Mouse (Mus musculus): ENCODE measurements around the gene 1520401A03Rik.
A peak's percentile ranks its signal among the peaks of the same experiment; 100 is the strongest.

The 1520401A03Rik gene

GRCm38 (mm10) chr17:23700079-23700478 lies 22.5 kb downstream of the 1520401A03Rik start:
- peak; percentile 81 for DNase-seq (ENCODE audit: low spot score)

DNA sequence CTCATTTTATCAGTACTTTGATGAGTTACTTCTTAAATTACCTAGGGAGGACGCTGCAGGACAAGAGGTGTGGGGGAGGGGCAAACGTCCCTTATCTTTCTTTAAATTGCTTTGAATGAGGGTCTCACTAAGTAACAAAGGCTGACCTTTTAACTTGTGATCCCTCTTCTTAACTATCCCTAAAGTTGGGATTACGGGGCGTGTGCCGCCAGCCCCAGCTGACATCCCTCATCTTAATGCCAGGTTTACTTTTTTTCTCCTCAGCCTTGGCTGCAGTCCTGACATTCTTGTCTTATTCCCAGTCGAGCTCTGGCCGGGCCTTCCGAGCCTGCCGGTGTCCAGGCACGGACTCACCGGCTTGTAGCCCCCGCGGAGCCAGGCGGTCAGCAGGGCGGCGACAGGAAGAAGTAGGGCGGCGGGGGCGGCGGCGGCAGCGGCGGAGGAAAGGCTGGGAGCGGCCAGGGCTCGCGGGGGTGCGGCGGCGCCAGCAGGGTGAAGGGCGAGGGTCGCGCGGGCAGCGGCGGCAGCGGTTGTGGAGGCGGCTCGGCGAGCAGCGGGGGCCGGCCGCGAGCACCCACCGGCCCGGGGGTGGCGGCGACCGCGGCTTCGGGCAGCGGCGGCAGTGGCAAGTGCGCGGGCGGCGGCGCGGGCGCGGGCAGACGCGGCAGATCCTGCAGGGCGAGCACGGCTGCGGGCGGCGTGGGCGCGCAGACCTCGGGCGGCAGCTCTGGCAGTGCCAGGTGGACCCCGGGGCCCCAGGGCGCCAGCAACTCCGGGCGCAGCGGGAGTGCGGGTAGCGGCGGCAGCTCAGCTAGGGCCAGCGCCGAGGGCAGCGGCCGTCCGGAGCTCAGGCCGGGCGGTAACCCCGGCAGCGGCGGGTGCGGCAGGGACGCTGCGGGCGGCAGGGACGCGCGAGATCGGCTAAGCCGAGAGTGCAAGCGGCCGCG lies 23.2 kb downstream of the 1520401A03Rik start:
- peak; percentile 32 for DNase-seq (ENCODE audit: low spot score)

DNA sequence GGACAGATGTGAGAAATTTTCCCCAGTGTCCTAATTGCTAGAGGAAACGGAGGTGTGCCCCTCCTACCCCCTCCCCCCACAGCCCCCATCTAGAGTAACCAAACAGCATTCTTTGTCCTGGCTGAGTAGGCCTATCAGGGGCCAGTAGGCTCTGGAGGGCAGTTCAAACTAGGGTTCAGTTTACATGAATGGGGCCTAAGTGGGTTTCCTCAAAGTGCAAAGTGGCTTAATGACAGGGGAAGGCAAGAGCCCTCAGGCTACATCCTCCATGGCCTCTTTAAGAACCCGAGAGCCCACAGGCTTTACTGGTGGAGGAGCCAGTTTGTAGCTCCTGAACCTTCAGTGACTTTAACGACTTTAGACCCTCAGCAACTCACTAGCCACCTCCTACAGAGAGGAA lies 26.8 kb downstream of the 1520401A03Rik start:
- DNase-seq (ENCODE audit: low spot score): no peak

DNA sequence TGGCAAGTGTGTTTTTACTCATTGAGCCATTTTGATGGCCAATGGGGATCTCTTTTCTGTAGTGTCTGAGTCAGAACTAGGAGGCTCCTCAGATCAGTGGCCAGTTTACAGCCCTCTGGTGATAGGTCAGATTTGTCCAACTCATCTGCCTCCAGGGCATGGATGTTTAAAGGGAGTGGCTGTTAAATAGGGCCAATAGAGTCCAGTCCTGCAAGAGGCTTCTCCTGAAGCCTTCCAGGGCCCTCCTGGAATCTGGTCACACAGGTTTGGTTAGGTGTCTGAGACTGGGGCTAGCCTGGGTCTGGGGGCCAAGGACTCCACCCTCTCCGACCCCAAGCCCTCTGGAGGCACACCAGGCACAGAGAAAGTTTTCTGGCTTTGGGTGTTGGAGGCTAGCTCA lies 28.1 kb downstream of the 1520401A03Rik start:
- DNase-seq (ENCODE audit: low spot score): no peak

DNA sequence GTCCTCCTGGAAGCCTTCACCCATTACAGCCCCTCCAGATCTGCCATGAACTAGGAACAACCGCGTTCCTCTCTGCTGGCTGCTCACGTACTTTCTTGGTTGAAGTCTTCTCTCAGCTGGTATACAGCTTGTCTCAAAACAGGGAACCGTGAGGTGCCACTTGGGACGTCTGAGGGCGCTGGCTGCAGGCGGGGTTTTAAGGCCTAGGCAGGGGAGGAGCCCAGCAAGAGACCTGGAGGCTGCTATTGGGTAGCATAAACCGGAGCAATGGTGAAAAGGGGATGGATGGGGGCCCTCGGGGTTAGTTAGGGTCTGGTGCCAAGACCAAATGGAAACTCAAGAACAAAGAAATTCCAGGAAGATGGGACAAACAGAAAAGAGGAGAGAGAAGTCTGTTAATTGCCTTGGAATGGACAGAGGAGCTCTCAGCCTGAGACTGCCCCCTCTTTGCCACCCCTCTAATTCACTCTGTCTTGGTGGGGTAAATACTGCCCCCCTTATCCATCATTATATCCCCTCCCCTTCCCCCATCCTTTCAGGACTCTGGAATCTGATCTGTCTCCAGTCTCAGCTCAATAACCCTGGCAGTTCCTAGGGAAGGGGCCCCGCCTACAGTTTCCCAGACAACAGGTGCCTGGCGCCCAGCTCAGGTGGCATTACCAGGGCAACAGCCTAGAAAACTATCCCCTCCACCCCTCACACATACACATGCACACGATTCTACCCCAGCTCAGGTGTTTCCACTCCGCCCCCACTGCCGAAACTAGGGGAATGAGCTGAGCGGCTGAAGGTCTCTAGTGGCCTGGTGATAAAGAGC lies 38.5 kb downstream of the 1520401A03Rik start, which contains the start of gene Cldn9:
Gene Cldn9 (minus strand): TSS at position 171 of the 817 bp plus-strand sequence.
- no peak for DNase-seq (ENCODE audit: low spot score)

GRCm38 (mm10) chr17:23683226-23683625 lies 39.4 kb downstream of the 1520401A03Rik start:
- no peak for DNase-seq (ENCODE audit: low spot score)

GRCm38 (mm10) chr17:23682530-23682929 lies 40.1 kb downstream of the 1520401A03Rik start:
- DNase-seq (ENCODE audit: low spot score): peak; percentile 50

GRCm38 (mm10) chr17:23682092-23682491 lies 40.5 kb downstream of the 1520401A03Rik start:
- DNase-seq (ENCODE audit: low spot score): peak; percentile 81

DNA sequence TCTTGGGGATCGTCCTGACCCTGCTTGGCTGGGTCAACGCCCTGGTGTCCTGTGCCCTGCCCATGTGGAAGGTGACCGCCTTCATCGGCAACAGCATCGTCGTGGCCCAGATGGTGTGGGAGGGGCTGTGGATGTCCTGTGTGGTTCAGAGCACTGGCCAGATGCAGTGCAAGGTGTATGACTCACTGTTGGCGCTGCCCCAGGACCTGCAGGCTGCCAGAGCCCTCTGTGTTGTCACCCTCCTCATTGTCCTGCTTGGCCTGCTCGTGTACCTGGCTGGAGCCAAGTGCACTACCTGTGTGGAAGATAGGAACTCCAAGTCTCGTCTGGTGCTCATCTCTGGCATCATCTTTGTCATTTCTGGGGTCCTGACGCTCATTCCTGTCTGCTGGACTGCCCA lies 41.5 kb downstream of the 1520401A03Rik start:
- DNase-seq (ENCODE audit: low spot score): no peak

DNA sequence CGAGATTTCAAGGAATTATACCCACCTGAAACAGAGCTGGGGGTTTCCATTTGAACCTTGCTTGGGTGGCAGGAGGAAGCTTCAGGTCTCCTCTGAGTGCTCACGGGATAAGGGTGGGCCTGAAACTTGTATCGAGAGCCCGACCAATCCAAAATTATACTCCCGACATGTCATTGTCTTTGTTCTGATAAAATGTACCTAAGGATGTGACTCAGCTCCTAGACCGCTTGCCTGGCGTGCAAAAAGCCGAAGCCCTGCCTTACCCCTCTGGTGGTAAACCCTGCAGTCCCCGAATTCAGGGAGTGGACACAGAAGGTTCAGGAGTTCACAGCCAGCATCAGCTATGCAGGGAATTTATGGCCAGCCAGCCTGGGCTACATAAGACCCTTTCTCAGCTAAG lies 42.2 kb downstream of the 1520401A03Rik start:
- DNase-seq (ENCODE audit: low spot score): no peak

GRCm38 (mm10) chr17:23679127-23679835 lies 43.3 kb downstream of the 1520401A03Rik start, which contains the start of gene Cldn6:
Gene Cldn6 (plus strand): TSS chr17:23679249.
- DNase-seq (ENCODE audit: low spot score): peak; percentile 87

GRCm38 (mm10) chr17:23677236-23677679 lies 45.3 kb downstream of the 1520401A03Rik start, which contains the start of gene Tnfrsf12a:
Gene Tnfrsf12a (minus strand): TSS chr17:23677468.
- DNase-seq (ENCODE audit: low spot score): peak; percentile 89

GRCm38 (mm10) chr17:23676473-23677031 lies 46.0 kb downstream of the 1520401A03Rik start:
- DNase-seq (ENCODE audit: low spot score): peak; percentile 46

- peak; percentile 54 for DNase-seq (ENCODE audit: low spot score)
Measured at GRCm38 (mm10) chr17:23675564-23676281, 46.9 kb downstream of the 1520401A03Rik start.

DNA sequence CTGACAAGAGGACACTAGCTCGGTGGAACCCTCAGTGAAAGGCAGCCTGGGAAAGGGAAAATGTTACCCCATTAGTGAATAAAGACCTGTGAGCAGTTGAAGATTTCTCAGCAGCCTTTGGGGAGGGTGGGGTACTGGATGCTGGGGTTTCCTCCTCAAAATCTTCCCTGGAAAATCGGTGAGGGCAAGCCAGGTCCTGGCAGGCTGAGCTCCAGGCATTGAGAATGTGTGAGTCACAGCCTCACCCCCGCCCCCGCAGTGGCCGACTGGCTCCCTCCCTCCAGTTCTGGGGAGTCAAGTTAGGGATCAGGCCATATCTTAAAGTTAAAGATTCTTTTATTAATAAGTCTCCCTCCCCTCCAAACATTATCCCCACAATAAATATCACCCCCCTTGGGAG lies 47.5 kb downstream of the 1520401A03Rik start:
- no peak for DNase-seq (ENCODE audit: low spot score)

DNA sequence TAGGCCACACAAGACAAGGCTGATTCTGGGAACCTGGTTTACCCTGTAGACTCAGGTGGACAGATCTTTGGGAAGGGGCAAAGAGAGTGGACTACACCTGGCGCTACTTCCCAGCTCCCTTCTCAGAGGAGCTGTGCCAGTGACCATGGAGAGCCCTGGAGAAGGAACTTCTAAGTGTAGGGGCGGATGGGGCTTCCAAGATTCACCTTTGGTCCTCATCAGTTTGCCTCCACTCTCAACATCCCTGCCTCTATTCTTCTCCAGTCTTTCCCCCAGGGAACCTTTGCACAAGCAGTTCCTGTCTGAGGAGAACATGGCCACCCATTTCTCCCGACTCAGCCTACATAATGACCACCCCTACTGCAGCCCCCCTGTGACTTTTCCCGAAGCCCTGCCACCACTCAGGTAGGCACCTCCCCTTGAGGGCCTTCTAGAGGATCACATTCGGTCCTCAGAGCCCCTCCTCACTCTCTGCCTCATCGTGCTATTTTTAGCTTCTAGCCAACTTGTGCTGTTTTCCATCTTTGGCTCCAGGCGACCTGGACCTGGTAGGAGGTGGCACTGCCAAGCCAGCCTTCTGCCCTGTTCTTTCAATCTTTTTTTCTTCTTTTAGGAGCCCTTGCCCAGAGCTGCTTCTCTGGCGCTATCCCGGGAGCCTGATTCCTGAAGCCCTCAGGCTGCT lies 48.2 kb downstream of the 1520401A03Rik start:
- DNase-seq (ENCODE audit: low spot score): no peak

GRCm38 (mm10) chr17:23673424-23674073 lies 49.0 kb downstream of the 1520401A03Rik start, which contains the start of the genes Hcfc1r1 and Thoc6:
Gene Hcfc1r1 (plus strand): TSS chr17:23673596.
Gene Thoc6 (minus strand): TSS chr17:23673882.
- peak; percentile 96 for DNase-seq (ENCODE audit: low spot score)

- no peak for DNase-seq (ENCODE audit: low spot score)
Measured at GRCm38 (mm10) chr17:23672761-23673160, 49.8 kb downstream of the 1520401A03Rik start.

GRCm38 (mm10) chr17:23671519-23671918 lies 51.1 kb downstream of the 1520401A03Rik start:
- DNase-seq (ENCODE audit: low spot score): no peak

All from yolk sac, embryonic 10.5 days (tissue).